Mouse (Mus musculus): ENCODE measurements around the gene Krt16. TPM values are rescaled to one million over a fixed set of nuclear protein-coding genes. Genes with fewer than 3 reads are reported as not detected.

Gene Krt16
- total and polyA plus RNA-seq, 2 experiments from 2014 or later, result not detected

GRCm38 (mm10) chr11:100288942-100289341, 40.2 kb upstream of the Krt16 start:
- H3K9ac ChIP-seq (replicated peaks; ENCODE audit: low read depth, low read length), result no peak overlapping the region
- H3K4me1 ChIP-seq (ENCODE audit: control insufficient read depth, insufficient read depth), result no peaks in the 10 kb centered on the region
- H3K36me3 ChIP-seq (replicated peaks; ENCODE audit: control insufficient read depth, insufficient read depth, low read length), result no peaks in the 10 kb centered on the region
- H3K4me3 ChIP-seq (ENCODE audit: low read depth, low read length), result no peak overlapping the region
- H3K27ac ChIP-seq (ENCODE audit: low read depth), result no peak overlapping the region
- no peaks in the 10 kb centered on the region for H3K27me3 ChIP-seq (ENCODE audit: control insufficient read depth, insufficient read depth, low read length)
- TF ChIP-seq EP300 (IDR thresholded peaks at IDR 0.05; ENCODE audit: low read depth) (no peak), CTCF (IDR thresholded peaks at IDR 0.05; ENCODE audit: low read depth) (no peak)
- WGBS, result 71% methylated on average over 6 of the region's 6 CpGs
- no peaks in the 10 kb centered on the region for H3K9me3 ChIP-seq (replicated peaks; ENCODE audit: control insufficient read depth, low read length)
- ATAC-seq (ENCODE audit: insufficient read depth, low read depth) (no peak), DNase-seq (ENCODE audit: low spot score) (no peak)
- H3K4me2 ChIP-seq (ENCODE audit: low read depth, low read length), result no peak overlapping the region

- Histone ChIP-seq H3K9ac (replicated peaks; ENCODE audit: low read depth, low read length) (no peak overlapping the region), H3K36me3 (replicated peaks; ENCODE audit: control insufficient read depth, insufficient read depth, low read length) (no peaks in the 10 kb centered on the region), H3K4me3 (ENCODE audit: low read depth, low read length) (no peak overlapping the region), H3K4me2 (ENCODE audit: low read depth, low read length) (no peak overlapping the region), H3K27ac (ENCODE audit: low read depth) (no peak overlapping the region), H3K27me3 (ENCODE audit: control insufficient read depth, insufficient read depth, low read length) (no peaks in the 10 kb centered on the region), H3K4me1 (ENCODE audit: control insufficient read depth, insufficient read depth) (no peaks in the 10 kb centered on the region), H3K9me3 (replicated peaks; ENCODE audit: control insufficient read depth, low read length) (no peaks in the 10 kb centered on the region)
- no peak for ATAC-seq (ENCODE audit: insufficient read depth, low read depth)
- no peak for TF ChIP-seq EP300 (IDR thresholded peaks at IDR 0.05; ENCODE audit: low read depth)
- no peak for TF ChIP-seq CTCF (IDR thresholded peaks at IDR 0.05; ENCODE audit: low read depth)
- peak; percentile 15 for DNase-seq (ENCODE audit: low spot score)
- WGBS, result 49% methylated on average over 10 of the region's 10 CpGs
Observed at GRCm38 (mm10) chr11:100287024-100287423, 38.3 kb upstream of the Krt16 start.

- Histone ChIP-seq H3K27me3 (ENCODE audit: control insufficient read depth, insufficient read depth, low read length) (no peaks in the 10 kb centered on the region), H3K9ac (replicated peaks; ENCODE audit: low read depth, low read length) (no peak overlapping the region), H3K4me2 (ENCODE audit: low read depth, low read length) (no peak overlapping the region), H3K4me3 (ENCODE audit: low read depth, low read length) (no peak overlapping the region), H3K36me3 (replicated peaks; ENCODE audit: control insufficient read depth, insufficient read depth, low read length) (no peaks in the 10 kb centered on the region), H3K9me3 (replicated peaks; ENCODE audit: control insufficient read depth, low read length) (no peaks in the 10 kb centered on the region), H3K4me1 (ENCODE audit: control insufficient read depth, insufficient read depth) (no peaks in the 10 kb centered on the region), H3K27ac (ENCODE audit: low read depth) (no peak overlapping the region)
- TF ChIP-seq CTCF (IDR thresholded peaks at IDR 0.05; ENCODE audit: low read depth) (no peak), EP300 (IDR thresholded peaks at IDR 0.05; ENCODE audit: low read depth) (no peak)
- no peak for DNase-seq (ENCODE audit: low spot score)
- ATAC-seq (ENCODE audit: insufficient read depth, low read depth), result no peak
- WGBS, result 76% methylated on average over 4 of the region's 4 CpGs
Observed at GRCm38 (mm10) chr11:100284988-100285387, 36.3 kb upstream of the Krt16 start.

- 25% methylated on average over 10 of the region's 10 CpGs for WGBS
- Histone ChIP-seq H3K27ac (ENCODE audit: low read depth) (no peak overlapping the region), H3K4me2 (ENCODE audit: low read depth, low read length) (no peak overlapping the region), H3K27me3 (ENCODE audit: control insufficient read depth, insufficient read depth, low read length) (no peaks in the 10 kb centered on the region), H3K4me1 (ENCODE audit: control insufficient read depth, insufficient read depth) (no peaks in the 10 kb centered on the region), H3K9me3 (replicated peaks; ENCODE audit: control insufficient read depth, low read length) (no peaks in the 10 kb centered on the region), H3K4me3 (ENCODE audit: low read depth, low read length) (no peak overlapping the region), H3K9ac (replicated peaks; ENCODE audit: low read depth, low read length) (no peak overlapping the region), H3K36me3 (replicated peaks; ENCODE audit: control insufficient read depth, insufficient read depth, low read length) (no peaks in the 10 kb centered on the region)
- TF ChIP-seq EP300 (IDR thresholded peaks at IDR 0.05; ENCODE audit: low read depth) (no peak), CTCF (IDR thresholded peaks at IDR 0.05; ENCODE audit: low read depth) (peak; percentile 84)
- DNase-seq (ENCODE audit: low spot score) (peak; percentile 27), ATAC-seq (ENCODE audit: insufficient read depth, low read depth) (peak; percentile 49; the same call in 1 of the 2 replicates)
Observed at GRCm38 (mm10) chr11:100282549-100282948, 33.8 kb upstream of the Krt16 start.

- 19% methylated on average over 11 of the region's 11 CpGs for WGBS
- peak; percentile 45; the same call in 1 of the 2 replicates for ATAC-seq (ENCODE audit: insufficient read depth, low read depth)
- peak; percentile 57 for DNase-seq (ENCODE audit: low spot score)
Observed at GRCm38 (mm10) chr11:100281596-100282544, 33.2 kb upstream of the Krt16 start.

More at GRCm38 (mm10) chr11:100281596-100282544, 33.2 kb upstream of the Krt16 start:
- Histone ChIP-seq H3K36me3 (replicated peaks; ENCODE audit: control insufficient read depth, insufficient read depth, low read length) (no peaks in the 10 kb centered on the region), H3K9ac (replicated peaks; ENCODE audit: low read depth, low read length) (no peak overlapping the region), H3K4me1 (ENCODE audit: control insufficient read depth, insufficient read depth) (no peaks in the 10 kb centered on the region), H3K27me3 (ENCODE audit: control insufficient read depth, insufficient read depth, low read length) (no peaks in the 10 kb centered on the region), H3K4me2 (ENCODE audit: low read depth, low read length) (no peak overlapping the region), H3K4me3 (ENCODE audit: low read depth, low read length) (no peak overlapping the region), H3K9me3 (replicated peaks; ENCODE audit: control insufficient read depth, low read length) (no peaks in the 10 kb centered on the region), H3K27ac (ENCODE audit: low read depth) (no peak overlapping the region)
- TF ChIP-seq EP300 (IDR thresholded peaks at IDR 0.05; ENCODE audit: low read depth) (no peak), CTCF (IDR thresholded peaks at IDR 0.05; ENCODE audit: low read depth) (peak; percentile 99)

Data from heart, postnatal 0 days (tissue).